Mouse (Mus musculus) inflammation-experienced regulatory T-cells (primary cell): ENCODE results near the gene Saxo2. TPM values are rescaled to one million over a fixed set of nuclear protein-coding genes. Genes with fewer than 3 reads are reported as not detected.

ENCODE experiments used
- polyA plus RNA-seq, 2 experiments: library from polyadenylated mRNA; unstranded; fragments of 100-300 nt; shearing (Covaris generic); gene quantifications; one replicate each; pipeline ENCODE4 v1.2.1; 2017

Saxo2 gene
- under 1 TPM in 1 of 2 experiments, not detected in 1; 0.22 TPM for polyA plus RNA-seq

GRCm38 (mm10) chr7:82648353-82649080, at the start of gene Saxo2, which contains the start of gene Efl1:
TSS of gene Saxo2 (minus strand) at chr7:82648528.
TSS of gene Efl1 (plus strand) at chr7:82648614.

Other genes with a start within 250 kb of the Saxo2 start
- gene Efl1, start 86 bp upstream of the Saxo2 start, polyA plus RNA-seq = 10 to 100 TPM; 32.8 to 35.0 TPM
- gene Mex3b, start 218.8 kb upstream of the Saxo2 start, polyA plus RNA-seq = 1 to 10 TPM; 2.0 to 2.6 TPM